Mouse (Mus musculus): Measurements from ENCODE around the gene Asb9.

Asb9 gene

DNA sequence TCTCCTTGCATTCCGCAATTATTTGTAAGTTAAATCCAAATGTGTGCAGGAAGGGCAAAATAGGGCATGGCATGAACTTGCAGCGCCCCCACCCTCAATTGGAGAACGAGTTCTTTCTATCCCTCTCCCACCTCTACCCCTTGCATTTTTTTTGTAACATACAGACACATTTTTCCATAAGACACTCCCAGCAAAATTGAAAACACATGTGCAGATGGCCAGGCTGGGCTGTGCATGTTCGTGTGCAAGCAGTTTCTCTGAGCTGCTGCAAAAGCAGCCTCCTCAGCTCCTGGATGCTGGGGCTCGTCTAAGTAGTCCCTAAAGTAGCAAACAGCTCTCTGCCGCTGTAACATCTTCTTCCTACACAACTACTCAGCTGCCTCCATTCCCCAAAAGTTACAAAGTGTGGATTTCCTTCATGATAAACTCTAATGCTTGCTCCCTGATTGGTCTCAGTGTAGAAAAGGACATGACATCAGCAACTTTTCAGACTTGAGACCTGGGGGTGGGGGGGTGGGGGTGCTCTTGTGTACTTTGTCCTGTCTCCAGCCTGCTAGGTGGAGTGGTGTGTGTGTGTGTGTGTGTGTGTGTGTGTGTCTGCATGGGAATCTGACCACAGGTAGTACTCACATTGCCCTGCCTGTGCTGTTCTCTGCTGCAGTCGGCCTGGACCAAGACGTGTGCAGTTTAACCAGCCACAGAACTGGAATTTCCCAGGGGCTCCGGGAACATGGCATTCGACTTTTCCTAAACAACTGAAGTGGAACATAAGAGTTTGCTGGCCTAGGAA is at the start of gene Asb9:
TSS of gene Asb9 (plus strand) at position 619 of the 790 bp plus-strand sequence.
- DNase-seq = no peak

- DNase-seq = no peak
Measured at GRCm38 (mm10) chrX:164459205-164459878, 46.8 kb upstream of the Asb9 start.

GRCm38 (mm10) chrX:164502258-164502657 is 3.9 kb upstream of the Asb9 start:
- DNase-seq = no peak

- DNase-seq = no peak
Measured at GRCm38 (mm10) chrX:164507068-164507467, 941 bp downstream of the Asb9 start.

DNA sequence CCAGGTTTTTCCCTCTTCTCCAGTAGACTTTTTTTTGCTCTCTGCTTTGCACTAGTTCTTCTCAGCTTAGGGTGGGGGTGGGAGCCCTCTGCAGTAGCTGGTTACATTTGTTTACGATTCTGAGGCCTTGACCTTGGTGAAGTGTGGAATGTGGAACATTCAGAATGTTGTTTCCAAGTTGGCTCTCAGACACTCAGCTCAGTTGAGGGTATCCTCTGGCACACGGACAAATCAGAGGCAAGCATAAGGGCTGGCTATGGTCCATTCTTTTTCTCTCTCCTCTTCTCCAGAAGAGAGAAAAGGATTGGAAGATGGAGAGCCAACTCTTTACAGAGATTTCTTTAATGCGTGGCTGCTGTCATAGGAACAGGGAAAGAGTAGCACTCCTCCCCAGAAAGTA is 2.6 kb downstream of the Asb9 start:
- DNase-seq = no peak

DNA sequence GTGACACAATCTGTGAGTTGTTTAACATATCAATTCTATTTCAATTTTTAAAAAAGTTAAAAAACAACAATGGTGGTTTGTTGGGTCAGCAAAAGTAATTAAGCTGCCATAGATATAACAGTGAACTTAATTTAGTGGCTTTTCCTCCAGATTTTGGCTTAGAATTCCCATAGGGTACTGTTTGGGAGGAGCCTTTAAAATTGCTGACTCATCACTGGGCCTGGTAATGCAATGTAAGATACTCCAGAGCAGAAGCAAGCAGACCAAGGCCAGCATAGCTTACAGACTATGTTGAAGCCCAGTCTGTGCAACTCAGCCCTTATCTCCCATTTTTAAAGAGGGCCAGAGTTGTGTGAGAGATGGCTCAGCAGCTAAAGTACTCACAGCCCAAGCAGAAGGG is 16.0 kb downstream of the Asb9 start:
- no peak for DNase-seq

GRCm38 (mm10) chrX:164526566-164526965 is 20.4 kb downstream of the Asb9 start:
- no peak for DNase-seq

- no peak for DNase-seq
Measured at GRCm38 (mm10) chrX:164541436-164542317, 35.5 kb downstream of the Asb9 start.

- no peak for DNase-seq
Measured at GRCm38 (mm10) chrX:164570195-164570594, 64.1 kb downstream of the Asb9 start.

DNA sequence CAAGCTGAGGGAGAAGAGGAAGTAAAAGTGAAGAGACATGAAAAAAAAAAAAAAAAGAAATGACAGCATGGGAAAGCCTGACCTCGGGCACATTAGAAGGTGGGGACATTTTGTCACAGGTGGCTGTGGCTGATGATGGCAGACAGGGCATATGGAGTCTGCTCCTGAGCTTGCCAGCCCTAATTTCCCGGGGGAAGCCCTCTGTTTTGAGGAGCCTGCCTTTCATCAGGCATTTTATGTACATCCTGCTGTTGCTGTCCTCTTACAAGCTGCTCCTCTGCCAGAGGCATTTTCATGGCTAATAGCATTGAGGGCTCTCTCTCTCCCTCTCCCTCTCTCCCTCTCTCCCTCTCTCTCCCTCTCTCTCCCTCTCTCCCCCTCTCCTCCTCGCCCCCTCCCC is 70.8 kb downstream of the Asb9 start:
- no peak for DNase-seq

Data from thymus, postnatal 14 days (tissue).